Mouse (Mus musculus): ENCODE results near the gene Syne4.
A peak's percentile ranks its signal among the peaks of the same experiment; 100 is the strongest.

Gene Syne4

DNA sequence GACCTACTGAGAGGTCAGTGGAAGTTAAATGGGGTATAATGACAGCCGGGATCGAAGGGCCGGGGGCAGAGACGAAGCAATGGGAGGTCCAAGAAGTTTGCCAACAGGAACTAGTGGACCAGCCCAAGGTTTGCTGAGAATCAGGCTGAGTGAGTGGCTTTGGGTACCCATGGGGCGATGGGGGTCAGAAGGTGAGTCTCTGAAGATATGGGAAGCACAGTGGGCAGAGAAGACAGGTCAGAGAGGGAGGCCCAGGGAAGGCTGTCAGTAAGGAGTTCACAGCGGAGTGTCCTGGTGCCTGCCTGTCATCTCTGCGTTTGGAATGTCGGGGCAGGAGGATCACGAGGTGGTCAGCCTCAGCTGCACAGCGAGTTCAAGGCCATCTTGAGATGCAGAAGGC lies 13.8 kb downstream of the Syne4 start:
- DNase-seq (ENCODE audit: low read depth, low spot score): no peak

- DNase-seq (ENCODE audit: low read depth, low spot score): peak; percentile 20
Measured at GRCm38 (mm10) chr7:30331887-30332286, 17.3 kb downstream of the Syne4 start.

GRCm38 (mm10) chr7:30332622-30333259 lies 18.1 kb downstream of the Syne4 start:
- DNase-seq (ENCODE audit: low read depth, low spot score): no peak

- no peak for DNase-seq (ENCODE audit: low read depth, low spot score)
Measured at GRCm38 (mm10) chr7:30333436-30333835, 18.8 kb downstream of the Syne4 start.

- no peak for DNase-seq (ENCODE audit: low read depth, low spot score)
Measured at GRCm38 (mm10) chr7:30334563-30334962, 20.0 kb downstream of the Syne4 start.

- DNase-seq (ENCODE audit: low read depth, low spot score): no peak
Measured at GRCm38 (mm10) chr7:30335688-30336087, 21.1 kb downstream of the Syne4 start.

- DNase-seq (ENCODE audit: low read depth, low spot score): peak; percentile 38
Measured at GRCm38 (mm10) chr7:30336384-30336783, 21.8 kb downstream of the Syne4 start.

- no peak for DNase-seq (ENCODE audit: low read depth, low spot score)
Measured at GRCm38 (mm10) chr7:30339432-30340109, 25.0 kb downstream of the Syne4 start.

- no peak for DNase-seq (ENCODE audit: low read depth, low spot score)
Measured at GRCm38 (mm10) chr7:30346635-30347379, 32.2 kb downstream of the Syne4 start.

GRCm38 (mm10) chr7:30347828-30348227 lies 33.2 kb downstream of the Syne4 start:
- DNase-seq (ENCODE audit: low read depth, low spot score): no peak

DNA sequence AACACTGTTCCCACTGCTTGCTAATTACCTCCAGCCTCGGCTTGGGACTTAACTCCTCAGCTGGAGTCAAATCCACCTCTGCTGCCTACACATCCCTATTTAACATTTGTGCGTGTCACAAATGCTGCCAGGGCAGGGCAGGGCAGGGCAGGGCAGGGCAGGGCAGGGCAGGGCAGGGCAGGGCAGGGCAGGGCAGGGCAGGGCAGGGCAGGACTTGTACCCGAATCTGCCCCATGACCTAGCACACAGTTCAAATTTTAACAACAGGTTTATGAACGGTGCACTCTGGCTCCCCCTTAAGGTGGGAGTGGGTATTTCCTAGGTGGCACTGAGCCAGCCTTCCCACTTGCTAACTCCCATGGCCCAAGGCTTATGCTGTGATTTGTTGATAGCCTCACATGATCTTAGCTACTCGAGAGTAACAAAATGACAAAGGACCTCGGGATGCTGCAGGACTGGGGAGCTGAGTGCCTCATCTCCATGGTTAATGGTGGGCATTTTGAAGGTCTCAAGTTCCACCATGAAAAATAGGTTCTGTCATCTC lies 38.7 kb downstream of the Syne4 start:
- DNase-seq (ENCODE audit: low read depth, low spot score): peak; percentile 21

DNA sequence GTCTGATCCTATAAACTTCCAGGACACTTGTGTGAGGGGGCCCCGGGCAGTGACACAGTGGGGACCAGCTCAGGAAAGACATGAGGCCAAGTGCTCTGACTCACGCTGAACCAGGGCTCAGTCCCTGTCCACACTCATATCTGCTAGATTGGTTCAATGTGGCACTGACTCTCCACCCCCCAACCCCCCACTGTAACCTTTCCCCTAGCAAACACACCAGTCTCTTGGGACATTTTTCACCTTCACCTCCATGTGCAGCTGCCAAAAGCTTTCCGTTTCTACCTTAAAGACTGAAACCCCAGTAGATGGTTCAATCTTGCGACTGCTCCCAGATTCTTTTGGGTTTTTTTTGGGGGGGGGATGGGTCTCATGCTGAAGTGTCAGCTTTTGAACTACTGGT lies 39.5 kb downstream of the Syne4 start:
- no peak for DNase-seq (ENCODE audit: low read depth, low spot score)

DNA sequence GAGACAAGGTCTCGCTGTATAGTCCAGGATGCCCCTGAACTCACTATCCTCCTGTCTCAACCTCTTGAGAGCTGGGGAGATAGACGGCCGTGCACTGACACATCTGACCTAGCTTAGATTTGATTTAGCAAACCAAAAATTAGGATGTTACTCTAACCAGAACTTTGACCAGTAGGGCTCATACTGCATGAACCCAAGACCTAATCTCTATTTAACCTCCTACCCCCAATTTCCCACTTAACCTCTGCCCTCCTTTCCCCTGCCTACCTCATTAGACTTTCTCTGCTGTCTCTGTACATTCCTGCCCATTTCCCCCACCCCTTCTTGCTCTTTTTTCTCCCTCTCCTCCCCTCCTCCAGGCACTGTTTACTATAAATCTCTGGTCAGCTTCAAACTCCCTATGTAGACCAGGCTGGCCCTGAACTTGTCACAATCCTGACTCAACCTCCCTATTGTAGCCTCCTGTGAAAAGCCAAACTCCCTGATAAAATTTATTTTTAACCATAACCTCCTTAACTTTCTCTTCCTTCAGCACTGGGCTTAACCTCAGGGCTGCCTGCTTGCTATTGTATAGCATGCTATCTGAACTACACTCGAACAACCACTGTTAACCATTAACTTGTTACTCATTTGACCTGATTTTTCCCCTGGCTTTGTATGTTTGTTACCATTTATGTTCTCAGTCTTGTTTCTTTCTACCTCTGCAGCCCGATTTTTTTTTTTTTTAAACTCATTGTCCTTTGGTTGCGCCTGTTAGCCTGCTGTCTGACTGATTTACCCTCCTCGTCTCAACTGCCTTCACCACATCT lies 44.0 kb downstream of the Syne4 start:
- no peak for DNase-seq (ENCODE audit: low read depth, low spot score)

DNA sequence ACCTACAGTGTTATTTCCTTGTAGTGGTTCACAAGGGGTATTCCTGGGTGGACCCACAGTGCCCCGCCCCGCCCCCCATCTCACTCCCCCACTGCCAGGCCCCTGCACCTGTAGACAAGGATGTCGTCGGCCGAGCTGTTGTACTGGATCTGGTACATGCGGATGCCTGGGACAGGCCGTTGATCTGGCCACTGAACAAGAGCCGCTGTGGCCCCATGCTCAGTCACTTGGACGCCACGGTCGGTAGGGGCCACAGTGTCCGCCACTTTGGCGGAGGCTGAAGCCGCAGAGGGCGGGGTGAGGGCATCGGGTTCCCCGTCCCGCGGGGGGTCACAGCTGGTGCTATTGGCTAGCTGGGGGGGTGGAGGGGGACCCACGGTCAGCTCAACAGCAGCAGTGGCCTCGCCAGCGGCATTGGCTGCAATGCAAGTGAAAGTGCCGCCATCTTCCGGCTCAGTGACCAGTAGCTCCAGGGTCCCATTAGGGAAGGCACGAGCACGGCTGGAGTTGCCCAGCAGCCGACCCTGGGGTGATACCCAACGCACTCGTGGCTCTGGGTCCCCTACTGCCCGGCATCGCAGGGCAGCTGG lies 44.8 kb downstream of the Syne4 start:
- DNase-seq (ENCODE audit: low read depth, low spot score): no peak

DNA sequence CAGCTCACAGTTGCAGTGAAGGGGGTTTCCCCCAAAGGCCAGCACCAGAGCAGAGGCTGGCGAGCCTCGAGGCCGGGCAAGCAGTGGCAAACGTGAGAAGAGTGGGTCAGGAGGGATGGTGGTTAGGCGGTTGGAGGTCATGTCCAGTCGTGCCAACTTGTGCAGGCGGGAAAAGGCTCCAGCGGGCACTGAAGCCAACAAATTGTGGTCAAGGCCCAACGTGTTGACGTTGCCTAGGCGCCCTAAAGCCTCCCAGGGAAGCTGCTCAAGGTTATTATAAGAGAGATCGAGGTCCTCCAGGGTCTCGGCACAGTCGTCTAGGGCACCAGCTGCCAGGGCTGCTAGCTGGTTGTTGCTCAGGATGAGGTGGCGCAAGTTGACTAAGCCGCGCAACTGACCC lies 45.4 kb downstream of the Syne4 start:
- no peak for DNase-seq (ENCODE audit: low read depth, low spot score)

GRCm38 (mm10) chr7:30362652-30363343 lies 48.2 kb downstream of the Syne4 start, which contains the start of gene Lrfn3:
Gene Lrfn3, minus strand, starts transcription at chr7:30362772.
- no peak for DNase-seq (ENCODE audit: low read depth, low spot score)

DNA sequence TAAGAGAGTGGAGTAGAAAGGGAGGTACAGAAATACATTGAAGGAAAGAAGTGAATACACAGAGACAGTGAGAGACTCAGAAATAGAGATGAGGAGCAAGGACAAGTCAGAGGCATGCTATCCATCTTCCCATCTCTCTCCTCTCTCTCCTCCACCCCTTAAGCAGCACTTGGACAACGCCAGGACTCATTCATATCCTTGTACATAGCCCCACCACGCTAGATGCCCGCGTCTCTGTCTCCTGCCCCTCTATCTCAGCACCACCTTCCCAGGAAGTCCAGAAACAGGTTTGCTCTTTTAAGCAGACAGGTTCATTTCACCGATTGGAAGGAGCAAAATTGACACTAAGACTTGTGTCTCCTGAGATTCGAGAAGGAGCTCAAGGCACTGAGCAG lies 48.7 kb downstream of the Syne4 start:
- DNase-seq (ENCODE audit: low read depth, low spot score): no peak

DNA sequence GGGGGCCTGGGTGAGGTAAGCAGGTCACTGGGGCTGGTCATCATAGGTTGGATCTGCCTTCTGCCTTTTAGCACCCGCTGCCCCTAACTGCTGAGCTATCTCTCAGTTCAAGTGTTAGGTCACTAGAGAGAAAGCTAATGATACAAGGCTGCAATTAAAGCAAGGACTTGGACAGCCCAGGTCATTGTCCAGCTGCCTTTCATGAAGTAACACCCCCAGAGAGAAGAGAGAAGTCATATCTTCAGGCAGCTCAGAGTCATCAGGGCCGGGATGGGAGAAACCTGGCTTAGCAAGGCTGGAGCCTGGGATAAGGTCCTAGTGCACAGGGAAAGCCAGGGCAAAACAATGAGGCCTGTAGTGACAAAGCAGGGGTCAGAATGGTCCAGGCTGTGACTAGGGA lies 52.9 kb downstream of the Syne4 start:
- DNase-seq (ENCODE audit: low read depth, low spot score): no peak

Data from c-Kit-negative CD71-positive TER-119-positive erythroid progenitor cells, embryonic 14.5 days (primary cell).